Mouse (Mus musculus) testis, adult 2 months (tissue): ENCODE data around the gene Vezt.

Experiments
- CTCF ChIP-seq: fragments of 200-500 bp; IDR thresholded peaks from 2 replicates; pipeline ENCODE4 v1.5.1; 2012; ENCODE audit warnings: low read depth, mild to moderate bottlenecking, inconsistent platforms, low read length, moderate library complexity; ENCODE audit not compliant: control insufficient read depth, insufficient read depth, insufficient replicate concordance
- POLR2A ChIP-seq: fragments of 200-500 bp; IDR thresholded peaks from 2 replicates; pipeline ENCODE4 v1.6.1; 2012; ENCODE audit warnings: low read depth, mild to moderate bottlenecking, inconsistent platforms, low read length, moderate library complexity; ENCODE audit not compliant: control insufficient read depth

GRCm38 (mm10) chr10:93916778-93917177, 118.8 kb downstream of the Vezt start:
- TF ChIP-seq CTCF = peak; percentile 32; the same call in 1 of the 2 replicates
- TF ChIP-seq POLR2A = no peak
